Mouse (Mus musculus) E14TG2a.4 (cell line): ENCODE measurements at regions not wholly inside any gene's neighbourhood (a gene's known extent, or its start where the extent isn't known, plus 50 kb on each side); places are given as distances from the start of the nearest gene placed in this dataset.
"Not testable (repeated sequence)": the region's sequence is repeated elsewhere in the genome, so short reads cannot be mapped to it uniquely, and the experiment has no call there.

Experiments
- H3K27me3 ChIP-seq: 2 replicates; pipeline ENCODE4 v1.6.1; 2014; ENCODE audit warnings: low read length, control low read depth; ENCODE audit not compliant: insufficient read depth
- H3K36me3 ChIP-seq: 2 replicates; pipeline ENCODE4 v1.6.1; 2014; ENCODE audit warnings: low read length, control low read depth; ENCODE audit not compliant: insufficient read depth
- H3K4me1 ChIP-seq: replicated peaks from 2 replicates; pipeline ENCODE4 v1.6.1; 2014; ENCODE audit warnings: low read depth, low read length, control low read depth
- H3K4me3 ChIP-seq: replicated peaks from 2 replicates; pipeline ENCODE4 v1.5.1; 2014; ENCODE audit warnings: mild to moderate bottlenecking, low read length
- H3K9me3 ChIP-seq: 2 replicates; pipeline ENCODE4 v1.6.1; 2014; ENCODE audit warnings: low read length, control low read depth
- CTCF ChIP-seq: conservative IDR thresholded peaks from 2 replicates; pipeline ENCODE4 v1.5.1; 2014; ENCODE audit warnings: low read length
- NANOG ChIP-seq: IDR thresholded peaks from 2 replicates; pipeline ENCODE4 v1.6.1; 2014; ENCODE audit warnings: borderline replicate concordance, low read length, mixed read lengths
- POU5F1 ChIP-seq: IDR thresholded peaks from 2 replicates; pipeline ENCODE4 v1.6.1; 2014; ENCODE audit warnings: low read length, borderline replicate concordance

GRCm38 (mm10) chr12:3124036-3124435 lies 185.7 kb downstream of the Rab10 start:
- Histone ChIP-seq H3K36me3 (no peaks in the 10 kb centered on the region), H3K9me3 (peaks cover 18% of the 10 kb centered on the region), H3K4me1 (0 out of 2 replicates have a peak, but pooled peaks cover 2% of the 10 kb centered on the region), H3K4me3 (no peak overlapping the region), H3K27me3 (no peaks in the 10 kb centered on the region)
- TF ChIP-seq NANOG: no peak
- no peak for TF ChIP-seq POU5F1
- TF ChIP-seq CTCF: no peak

DNA sequence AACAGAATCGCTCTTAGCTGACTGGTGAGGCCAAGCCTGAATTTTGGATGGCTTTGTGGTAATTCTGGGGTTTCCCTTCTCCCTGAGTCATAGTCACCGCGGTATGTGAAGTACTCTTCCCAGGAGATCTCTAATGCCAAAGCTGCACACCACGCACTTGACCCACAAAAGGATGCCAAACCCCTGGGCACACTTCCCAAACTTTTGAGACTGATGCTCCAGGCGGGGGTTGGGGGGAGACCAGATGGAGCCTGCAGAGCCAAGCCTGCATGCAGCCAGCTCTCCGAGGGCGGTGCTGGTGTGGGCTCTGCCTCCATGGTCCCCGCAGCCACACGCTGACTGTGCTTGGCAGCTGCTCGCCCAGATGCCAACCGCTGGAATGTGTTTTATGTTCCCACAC lies 199.2 kb downstream of the Rab10 start:
- not testable (repeated sequence) for H3K27me3 ChIP-seq, H3K9me3 ChIP-seq, H3K4me1 ChIP-seq, H3K36me3 ChIP-seq
- H3K4me3 ChIP-seq: peak overlapping the region; percentile 54

- H3K4me1 ChIP-seq, H3K36me3 ChIP-seq, H3K4me3 ChIP-seq, H3K9me3 ChIP-seq, H3K27me3 ChIP-seq: not testable (repeated sequence)
Observed at GRCm38 (mm10) chr12:3109671-3110070, 200.1 kb downstream of the Rab10 start.

GRCm38 (mm10) chr12:3101963-3102362 lies 207.8 kb downstream of the Rab10 start:
- H3K36me3 ChIP-seq, H3K27me3 ChIP-seq, H3K9me3 ChIP-seq, H3K4me1 ChIP-seq, H3K4me3 ChIP-seq: not testable (repeated sequence)

- not testable (repeated sequence) for H3K36me3 ChIP-seq, H3K4me3 ChIP-seq, H3K27me3 ChIP-seq, H3K4me1 ChIP-seq
- TF ChIP-seq CTCF: peak; percentile 19
- H3K9me3 ChIP-seq: peaks cover 11% of the 10 kb centered on the region; the same call in 1 of the 2 replicates
Observed at GRCm38 (mm10) chr12:3098175-3098574, 211.6 kb downstream of the Rab10 start.

GRCm38 (mm10) chr12:3094509-3094908 lies 215.3 kb downstream of the Rab10 start:
- Histone ChIP-seq H3K4me3 (no peak overlapping the region), H3K27me3 (no peaks in the 10 kb centered on the region), H3K9me3 (peaks cover 13% of the 10 kb centered on the region), H3K36me3 (no peaks in the 10 kb centered on the region), H3K4me1 (no peaks in the 10 kb centered on the region)
- TF ChIP-seq CTCF: no peak
- no peak for TF ChIP-seq NANOG

GRCm38 (mm10) chr12:3092974-3093373 lies 216.8 kb downstream of the Rab10 start:
- not testable (repeated sequence) for H3K4me1 ChIP-seq

GRCm38 (mm10) chr12:3049546-3049945 lies 260.2 kb downstream of the Rab10 start:
- not testable (repeated sequence) for H3K27me3 ChIP-seq, H3K36me3 ChIP-seq, H3K4me3 ChIP-seq, H3K4me1 ChIP-seq, H3K9me3 ChIP-seq

More at GRCm38 (mm10) chr12:3092974-3093373, 216.8 kb downstream of the Rab10 start:
- not testable (repeated sequence) for H3K36me3 ChIP-seq, H3K4me3 ChIP-seq, H3K27me3 ChIP-seq
- H3K9me3 ChIP-seq: peaks cover 19% of the 10 kb centered on the region

GRCm38 (mm10) chr12:3018446-3018845 lies 291.3 kb downstream of the Rab10 start:
- H3K4me1 ChIP-seq, H3K4me3 ChIP-seq, H3K36me3 ChIP-seq, H3K27me3 ChIP-seq: not testable (repeated sequence)
- peaks cover 80% of the 10 kb centered on the region for H3K9me3 ChIP-seq

DNA sequence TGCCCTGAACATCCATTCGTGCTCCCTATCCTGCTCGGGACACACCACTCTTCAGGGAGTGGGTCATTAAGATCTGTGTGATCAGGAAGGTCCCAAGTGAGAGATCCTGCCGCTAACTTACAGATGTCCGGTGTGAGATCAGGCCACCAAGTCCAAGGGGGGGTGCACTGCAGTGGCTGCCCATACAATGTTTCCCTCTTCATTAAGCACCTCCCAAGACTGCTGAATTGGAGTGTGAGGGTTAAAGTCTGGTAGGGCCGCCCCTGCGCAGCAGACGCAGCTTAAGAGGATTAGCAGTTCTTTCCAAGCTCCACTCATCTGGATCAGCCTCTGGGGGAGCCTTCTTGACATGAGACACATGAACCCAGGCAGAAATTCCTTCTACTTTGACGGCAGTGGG lies 293.0 kb downstream of the Rab10 start:
- H3K9me3 ChIP-seq: peaks cover 90% of the 10 kb centered on the region
- not testable (repeated sequence) for H3K27me3 ChIP-seq, H3K4me3 ChIP-seq, H3K4me1 ChIP-seq, H3K36me3 ChIP-seq
